Mouse (Mus musculus) adipocyte (in vitro differentiated cells): Measurements from ENCODE around the gene Gipc2.
A peak's percentile ranks its signal among the peaks of the same experiment; 100 is the strongest.

ENCODE experiments used
- DNase-seq: peaks from one replicate; pipeline ENCODE4 v3.0.0-alpha.2; 2016; ENCODE audit warnings: low spot score

Gipc2 gene

GRCm38 (mm10) chr3:152190679-152191477 is 24.8 kb upstream of the Gipc2 start:
- peak; percentile 22 for DNase-seq

DNA sequence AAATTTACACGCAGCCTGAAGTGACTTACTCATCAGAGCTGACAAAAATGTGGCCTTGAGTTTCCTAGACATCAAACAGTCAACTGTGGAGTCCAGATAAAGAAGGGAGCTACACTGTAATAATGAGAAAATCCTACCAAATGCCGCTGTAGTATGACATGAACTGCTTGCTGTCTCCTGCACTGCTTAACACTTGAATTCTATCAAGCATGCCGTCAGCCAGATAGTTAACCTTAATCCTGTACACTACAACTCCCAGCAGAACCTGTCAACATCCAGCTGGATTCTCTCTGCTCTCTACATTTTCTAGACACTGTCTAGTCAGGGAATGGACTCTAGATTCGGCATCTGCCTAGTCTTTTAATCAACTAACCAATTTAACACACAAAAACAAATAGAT is 23.3 kb upstream of the Gipc2 start:
- peak; percentile 21 for DNase-seq

- DNase-seq: no peak
Observed at GRCm38 (mm10) chr3:152186106-152186505, 20.1 kb upstream of the Gipc2 start.

- no peak for DNase-seq
Observed at GRCm38 (mm10) chr3:152183522-152183921, 17.5 kb upstream of the Gipc2 start.

- DNase-seq: no peak
Observed at GRCm38 (mm10) chr3:152180624-152181023, 14.6 kb upstream of the Gipc2 start.

GRCm38 (mm10) chr3:152179285-152179684 is 13.3 kb upstream of the Gipc2 start:
- DNase-seq: no peak

DNA sequence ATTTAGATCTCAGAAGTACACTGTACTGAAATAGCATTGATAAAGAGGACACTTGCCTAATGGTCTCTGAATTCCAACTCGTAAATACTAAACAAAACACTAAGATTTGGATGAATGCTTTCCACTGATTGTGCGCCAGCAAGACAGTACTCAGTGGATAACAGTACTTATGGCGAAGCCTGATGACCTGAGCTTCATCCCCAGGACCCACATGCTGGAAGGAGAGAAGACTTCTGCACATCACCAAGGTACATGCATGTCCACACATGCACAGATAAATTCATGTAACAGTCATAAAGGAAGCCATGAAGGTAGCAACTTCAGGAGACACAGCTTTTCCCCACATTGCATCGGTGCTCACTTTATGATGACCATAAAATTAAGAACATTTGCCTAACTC is 12.8 kb upstream of the Gipc2 start:
- no peak for DNase-seq

DNA sequence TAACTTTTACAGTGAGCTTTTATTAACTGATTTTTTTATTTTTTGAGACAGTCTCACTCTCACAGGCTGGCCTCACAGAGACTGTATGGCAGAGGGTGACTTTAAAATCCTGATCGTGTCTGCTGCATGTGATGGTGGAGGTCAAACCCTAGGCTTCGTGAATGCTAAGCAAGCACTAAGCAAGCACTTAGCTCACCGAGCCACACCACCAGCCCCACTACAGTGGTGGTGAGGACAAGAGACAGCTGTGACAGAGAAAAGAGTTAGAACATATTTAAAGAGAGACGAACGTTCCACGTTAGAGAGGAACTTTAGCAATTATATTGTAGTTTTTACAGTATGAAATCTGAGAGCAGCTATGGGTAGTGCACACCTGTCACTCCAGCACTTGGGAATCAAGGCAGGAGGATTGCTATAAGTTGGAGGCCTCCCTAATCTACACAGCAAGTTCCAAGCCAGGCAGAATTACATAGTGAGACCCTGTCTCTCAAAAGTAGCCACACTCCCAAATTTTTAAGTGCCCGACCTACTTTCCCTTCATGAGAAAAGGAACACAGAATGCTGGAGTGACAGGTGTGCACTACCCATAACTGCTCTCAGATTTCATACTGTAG is 6.4 kb upstream of the Gipc2 start:
- DNase-seq: no peak

DNA sequence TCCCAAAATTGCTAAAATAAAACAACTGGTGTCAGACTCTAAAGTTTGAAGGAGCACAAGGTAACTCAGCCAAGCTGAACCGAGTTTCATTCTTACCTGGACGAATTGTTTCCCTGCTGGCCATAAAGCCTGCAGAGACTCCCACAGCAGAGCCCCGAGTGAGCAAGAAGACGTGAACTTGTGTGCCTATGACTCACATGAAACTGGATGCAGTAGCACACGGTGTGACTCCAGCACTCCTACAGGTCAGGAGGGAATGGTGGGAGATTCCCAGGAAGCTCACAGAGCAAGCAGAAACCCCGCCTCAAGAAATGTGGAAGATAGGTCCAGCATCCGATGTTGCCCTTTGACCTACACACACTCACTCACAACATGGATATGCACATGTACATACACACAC is 5.8 kb upstream of the Gipc2 start:
- DNase-seq: no peak

GRCm38 (mm10) chr3:152171236-152171635 is 5.2 kb upstream of the Gipc2 start:
- DNase-seq: no peak

DNA sequence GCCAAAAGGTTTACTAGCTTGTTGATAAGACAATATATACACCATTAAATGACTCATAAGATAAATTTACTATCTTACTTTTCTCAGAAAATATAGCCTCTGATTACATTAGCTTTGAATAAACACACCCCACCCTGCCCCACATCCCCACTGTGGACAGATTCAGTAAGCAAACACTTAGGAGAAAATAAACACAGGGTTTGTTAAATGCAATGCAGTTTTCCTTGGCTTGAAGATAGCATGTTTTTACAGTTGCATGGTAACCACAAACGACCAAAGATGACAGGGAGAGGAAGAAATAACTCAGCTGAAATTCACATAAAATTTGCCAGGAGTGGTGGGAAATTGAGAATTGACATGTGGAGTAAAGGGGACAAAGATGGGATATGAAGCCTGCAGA is 4.4 kb upstream of the Gipc2 start:
- no peak for DNase-seq

DNA sequence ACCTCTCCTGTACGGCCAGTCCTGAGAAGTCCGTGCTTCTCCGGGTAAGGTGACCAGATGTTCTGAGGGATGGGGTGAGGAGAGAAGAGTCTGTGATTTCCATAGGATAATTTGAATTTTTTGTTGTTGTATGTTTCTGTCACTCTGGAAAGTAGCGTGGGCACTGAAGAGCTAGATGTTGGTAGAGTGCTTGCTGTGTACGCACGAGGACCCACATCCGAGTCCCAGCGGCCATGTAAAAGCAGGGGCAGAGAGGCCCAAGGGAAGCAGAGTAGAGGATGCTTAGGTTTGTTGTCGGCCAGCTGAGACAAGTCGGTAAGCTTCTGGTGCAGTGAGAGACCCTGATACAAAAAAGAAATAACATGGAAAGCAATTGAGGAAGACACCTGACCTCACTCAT is 2.0 kb upstream of the Gipc2 start:
- no peak for DNase-seq

- no peak for DNase-seq
Observed at GRCm38 (mm10) chr3:152166699-152167451, 845 bp upstream of the Gipc2 start.

GRCm38 (mm10) chr3:152165351-152166098 is 505 bp downstream of the Gipc2 start:
- DNase-seq: no peak

GRCm38 (mm10) chr3:152165014-152165350 is 1.0 kb downstream of the Gipc2 start:
- DNase-seq: no peak

- no peak for DNase-seq
Observed at GRCm38 (mm10) chr3:152163320-152163719, 2.7 kb downstream of the Gipc2 start.

DNA sequence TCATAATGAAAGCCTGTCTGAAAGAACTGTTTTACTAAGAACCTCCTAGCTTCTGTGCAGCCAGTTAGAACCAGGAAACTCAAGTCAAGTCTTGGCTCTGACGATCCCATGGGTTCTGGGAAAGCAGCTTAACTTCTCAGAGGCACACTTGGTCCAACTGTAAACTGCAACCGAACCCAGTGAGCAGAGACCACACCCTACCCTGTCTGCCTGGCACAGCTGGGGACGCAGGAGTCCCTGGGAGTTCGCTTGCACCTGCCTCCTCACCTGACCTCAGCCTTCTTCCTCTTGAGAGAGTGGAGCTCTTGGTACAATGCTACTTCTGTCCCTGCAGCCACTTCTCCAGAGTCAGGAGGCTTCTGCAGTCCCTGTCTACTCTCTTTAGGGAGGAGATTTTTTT is 5.4 kb downstream of the Gipc2 start:
- no peak for DNase-seq

DNA sequence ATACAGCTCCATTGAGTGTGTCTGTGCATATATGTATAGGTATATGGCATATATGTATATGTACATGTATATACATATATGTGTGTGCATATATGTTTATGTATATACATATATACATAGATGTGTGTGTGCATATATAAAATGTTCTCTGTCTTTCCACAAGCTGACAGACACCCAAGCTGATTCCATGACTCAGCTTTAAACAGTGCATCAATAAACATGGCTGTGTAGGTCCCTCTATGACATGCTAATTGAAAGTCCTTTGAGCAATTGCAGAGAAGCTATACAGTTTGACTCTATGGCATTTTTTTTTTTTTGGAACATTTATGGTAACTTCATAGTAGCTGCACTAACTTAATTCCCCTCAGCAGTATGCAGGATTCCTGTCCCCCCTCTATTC is 6.7 kb downstream of the Gipc2 start:
- no peak for DNase-seq

GRCm38 (mm10) chr3:152158344-152159291 is 7.4 kb downstream of the Gipc2 start:
- DNase-seq: no peak

- DNase-seq: no peak
Observed at GRCm38 (mm10) chr3:152156816-152157496, 9.1 kb downstream of the Gipc2 start.
